Mouse (Mus musculus) midbrain, embryonic 11.5 days (tissue): Measurements from ENCODE around the gene Ostc. TPM values are rescaled to one million over a fixed set of nuclear protein-coding genes. Genes with fewer than 3 reads are reported as not detected.

ENCODE experiments used
- ATAC-seq: fragments of 200-750 bp; cut with Nextera tagmentation; 2 replicates; pipeline ENCODE4 v1.8.0; 2017; ENCODE audit warnings: moderate TSS enrichment, moderate library complexity; ENCODE audit not compliant: low FRiP score
- DNase-seq: peaks from one replicate; pipeline ENCODE4 v3.0.0; 2015; ENCODE audit warnings: low spot score; ENCODE audit errors: missing footprints
- H3K27ac ChIP-seq: fragments of 300-500 bp; sonication (generic); 2 replicates; pipeline ENCODE4 v1.5.1; 2014; ENCODE audit warnings: low read depth, low read length
- H3K27me3 ChIP-seq: fragments of 300-500 bp; sonication (generic); 2 replicates; pipeline ENCODE4 v1.6.1; 2014; ENCODE audit warnings: mild to moderate bottlenecking, low read length, moderate library complexity, mixed read lengths; ENCODE audit not compliant: control insufficient read depth, insufficient read depth
- H3K36me3 ChIP-seq: fragments of 300-500 bp; sonication (generic); 2 replicates; pipeline ENCODE4 v1.6.1; 2014; ENCODE audit warnings: mild to moderate bottlenecking, low read length, moderate library complexity, mixed read lengths; ENCODE audit not compliant: control insufficient read depth, insufficient read depth
- H3K4me1 ChIP-seq: fragments of 300-500 bp; sonication (generic); 2 replicates; pipeline ENCODE4 v1.6.1; 2014; ENCODE audit warnings: low read length; ENCODE audit not compliant: control insufficient read depth, insufficient read depth
- H3K4me2 ChIP-seq: fragments of 300-500 bp; sonication (generic); 2 replicates; pipeline ENCODE4 v1.6.1; 2014; ENCODE audit warnings: mild to moderate bottlenecking, moderate library complexity
- H3K4me3 ChIP-seq: fragments of 300-500 bp; sonication (generic); 2 replicates; pipeline ENCODE4 v1.5.1; 2014; ENCODE audit warnings: low read depth, low read length
- H3K9ac ChIP-seq: fragments of 300-500 bp; sonication (generic); 2 replicates; pipeline ENCODE4 v1.6.1; 2014; ENCODE audit warnings: low read length
- H3K9me3 ChIP-seq: fragments of 300-500 bp; sonication (generic); 2 replicates; pipeline ENCODE4 v1.6.1; 2016; ENCODE audit warnings: low read length; ENCODE audit not compliant: control insufficient read depth
- WGBS: fragments of 180-500 bp; shearing (Covaris S2); extraction: QIAGEN DNeasy Blood & Tissue Kit; methylation state at CpG from one replicate; pipeline ENCODE4 v1.1.7; 2014; 5-methylcytosine and 5-hydroxymethylcytosine counted together
- polyA plus RNA-seq: library from polyadenylated mRNA; unstranded; fragments of >200 nt; fragmentation: Nextera tagmentation; extraction: Ambion mirVana; gene quantifications from 2 replicates; pipeline ENCODE4 v1.2.1, GENCODE M21; 2014

Gene Ostc
- polyA plus RNA-seq: 323 and 331 TPM in 2 replicates

DNA sequence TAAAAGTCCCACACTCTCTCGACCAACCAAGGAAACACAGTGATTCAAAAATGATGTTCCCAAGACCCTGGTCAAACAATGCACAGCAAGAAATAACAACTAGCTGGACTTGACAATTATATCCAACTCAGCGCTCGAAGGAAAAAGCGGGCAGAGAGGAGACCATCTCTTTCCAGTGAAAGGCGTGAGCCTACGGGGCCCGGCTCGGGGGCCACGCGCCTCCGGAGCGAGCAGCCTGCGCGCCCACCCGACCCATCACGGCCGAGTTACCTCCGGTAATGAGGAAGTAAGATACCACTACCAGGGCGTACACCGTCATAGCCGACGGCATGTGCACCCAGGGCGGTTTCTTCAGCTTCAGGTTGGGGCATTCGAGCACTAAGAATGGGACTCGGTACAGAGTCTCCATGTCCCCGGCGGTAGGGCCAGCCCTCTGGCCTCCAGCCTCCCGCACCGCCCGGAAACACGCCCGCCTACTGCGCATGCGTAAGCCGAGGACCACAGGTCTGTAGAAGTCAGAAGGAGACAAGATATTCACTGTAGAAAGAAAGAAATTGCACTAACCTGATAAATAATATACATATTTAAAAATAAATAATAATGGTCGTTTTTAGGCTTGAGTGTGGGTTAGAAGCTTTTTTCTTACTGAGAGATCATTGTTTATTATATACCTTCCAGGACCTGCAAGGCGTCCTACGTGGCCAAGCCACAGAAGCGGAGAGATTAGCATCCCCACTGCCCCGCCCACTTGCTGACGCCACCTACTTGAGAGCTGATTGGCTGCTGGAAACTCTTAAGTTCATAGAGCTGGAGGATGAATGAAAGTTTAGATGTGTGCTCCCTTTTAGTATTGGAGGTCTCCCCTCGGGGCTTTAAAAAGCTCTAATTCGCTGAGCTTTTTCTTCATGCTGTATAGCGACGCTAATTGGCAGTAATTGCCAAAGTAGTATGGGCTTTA, at the start of gene Ostc:
Gene Ostc (minus strand): TSS at position 478 of the 958 bp plus-strand sequence.
- WGBS: under 1% methylated on average over 45 of the region's 45 CpGs
- peak within 1 kb of the TSS; percentile 80 for H3K4me2 ChIP-seq
- no peaks in the 10 kb centered on the region for H3K9me3 ChIP-seq
- no peaks in the 10 kb centered on the region for H3K36me3 ChIP-seq
- peak within 1 kb of the TSS; percentile 85 for H3K4me3 ChIP-seq
- peak within 1 kb of the TSS; percentile 90 for H3K9ac ChIP-seq
- peak; percentile 100 for DNase-seq
- peak within 1 kb of the TSS; percentile 52 for H3K27ac ChIP-seq
- H3K27me3 ChIP-seq: no peaks in the 10 kb centered on the region
- H3K4me1 ChIP-seq: peaks cover 14% of the 10 kb centered on the region
- peak; percentile 97 for ATAC-seq

DNA sequence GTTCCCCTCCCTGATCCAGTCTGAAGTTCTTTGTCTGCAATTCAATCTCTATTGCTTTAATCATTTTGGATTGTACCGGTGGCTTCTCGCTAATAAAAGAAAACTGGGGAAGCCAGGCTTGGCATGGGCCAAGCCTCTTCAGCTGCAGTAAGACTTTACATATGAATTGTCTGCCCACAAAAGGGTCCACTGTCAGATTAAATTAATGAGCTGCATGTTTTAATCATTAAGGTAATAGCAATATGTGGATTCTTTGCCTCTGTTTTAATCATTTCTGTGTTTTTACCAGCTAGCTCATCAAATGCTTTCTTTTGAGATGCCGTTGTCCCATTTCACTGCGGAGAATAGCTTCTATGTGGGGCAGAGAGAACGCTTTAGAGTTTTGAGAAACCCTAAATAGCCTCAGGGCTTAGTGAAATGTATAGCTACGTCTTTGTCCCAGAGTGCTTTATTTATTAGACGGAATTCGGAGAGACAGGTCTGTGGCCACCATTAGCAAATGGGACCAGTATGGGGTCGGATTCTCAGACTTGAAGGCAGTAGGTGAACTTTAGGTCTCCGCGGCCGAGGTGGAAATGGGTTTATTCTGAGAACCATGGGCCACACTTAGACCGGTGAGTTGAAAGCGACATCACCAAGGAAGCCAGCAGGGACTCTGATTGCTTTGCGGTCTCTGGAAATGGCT, 49.1 kb upstream of the Ostc start:
- WGBS: 59% methylated on average over 15 of the region's 15 CpGs
- Histone ChIP-seq H3K36me3 (no peaks in the 10 kb centered on the region), H3K27ac (peak overlapping the region; percentile 41), H3K4me1 (peaks cover 13% of the 10 kb centered on the region), H3K9ac (no peak overlapping the region), H3K9me3 (no peaks in the 10 kb centered on the region), H3K27me3 (no peaks in the 10 kb centered on the region), H3K4me2 (no peak overlapping the region), H3K4me3 (no peak overlapping the region)
- DNase-seq: peak; percentile 87
- ATAC-seq: peak; percentile 69

DNA sequence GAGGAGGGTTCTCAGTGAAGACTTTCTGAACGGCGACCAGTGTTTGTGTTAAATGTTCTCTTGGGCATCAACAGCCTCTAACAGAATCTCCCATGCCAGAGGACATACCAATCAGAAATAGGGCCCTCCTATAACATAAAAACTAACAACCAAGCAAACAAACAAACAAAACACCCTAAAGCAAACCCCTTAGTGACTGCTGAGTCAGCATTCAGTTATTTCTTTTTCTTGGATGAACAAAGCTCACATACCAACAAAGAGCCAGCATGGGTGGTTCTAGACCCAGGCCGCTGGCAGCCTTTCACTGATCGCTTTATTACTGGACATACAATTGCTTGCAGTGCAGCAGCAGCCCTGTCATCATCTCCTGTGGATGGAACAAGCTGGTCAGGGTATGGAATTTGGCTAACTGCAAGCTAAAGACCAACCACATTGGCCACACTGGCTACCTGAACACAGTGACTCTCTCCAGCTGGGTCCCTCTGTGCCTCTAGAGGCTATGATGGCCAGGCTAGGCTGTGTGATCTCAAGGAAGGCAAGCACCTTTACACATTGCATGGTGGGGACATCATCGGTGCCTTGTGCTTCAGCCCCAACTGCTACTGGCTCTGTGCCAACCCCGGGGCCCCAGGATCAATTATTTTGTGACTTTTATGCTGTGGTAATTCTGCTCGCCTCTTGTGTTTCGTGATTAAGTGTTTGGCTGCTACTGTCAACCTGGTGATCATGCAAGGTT, 48.0 kb upstream of the Ostc start:
- Histone ChIP-seq H3K36me3 (no peaks in the 10 kb centered on the region), H3K9me3 (no peaks in the 10 kb centered on the region), H3K9ac (no peak overlapping the region), H3K4me3 (no peak overlapping the region), H3K4me2 (no peak overlapping the region), H3K4me1 (peaks cover 13% of the 10 kb centered on the region), H3K27ac (peak overlapping the region; percentile 4), H3K27me3 (no peaks in the 10 kb centered on the region)
- DNase-seq (peak; percentile 88), ATAC-seq (peak; percentile 55; the same call in 1 of the 2 replicates)
- 88% methylated on average over 8 of the region's 8 CpGs for WGBS

DNA sequence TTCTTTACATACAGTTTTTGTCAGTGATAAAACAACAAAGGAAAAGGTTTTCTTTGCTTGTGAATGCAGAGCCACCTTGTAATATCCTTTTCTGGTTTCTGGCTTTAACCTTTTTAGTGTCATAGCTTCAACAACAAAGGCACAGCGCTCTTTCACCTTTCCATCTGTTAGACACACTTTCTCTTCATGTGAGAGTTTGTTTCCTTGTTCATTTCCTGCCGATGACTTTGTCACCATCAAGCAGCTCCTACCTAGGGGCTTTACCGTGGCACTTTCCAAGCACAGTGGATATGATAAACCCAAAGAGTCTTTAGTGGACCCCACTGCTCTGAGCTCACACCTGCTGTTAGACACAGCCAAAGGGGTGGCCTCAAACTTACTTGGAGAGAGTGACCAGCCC, 40.0 kb upstream of the Ostc start:
- no peak overlapping the region for H3K4me3 ChIP-seq
- no peak overlapping the region for H3K27ac ChIP-seq
- WGBS: 86% methylated on average over 3 of the region's 3 CpGs
- H3K4me1 ChIP-seq: peaks cover 9% of the 10 kb centered on the region
- no peak overlapping the region for H3K9ac ChIP-seq
- ATAC-seq: no peak
- no peaks in the 10 kb centered on the region for H3K36me3 ChIP-seq
- H3K27me3 ChIP-seq: no peaks in the 10 kb centered on the region
- no peak for DNase-seq
- H3K9me3 ChIP-seq: no peaks in the 10 kb centered on the region
- H3K4me2 ChIP-seq: no peak overlapping the region

DNA sequence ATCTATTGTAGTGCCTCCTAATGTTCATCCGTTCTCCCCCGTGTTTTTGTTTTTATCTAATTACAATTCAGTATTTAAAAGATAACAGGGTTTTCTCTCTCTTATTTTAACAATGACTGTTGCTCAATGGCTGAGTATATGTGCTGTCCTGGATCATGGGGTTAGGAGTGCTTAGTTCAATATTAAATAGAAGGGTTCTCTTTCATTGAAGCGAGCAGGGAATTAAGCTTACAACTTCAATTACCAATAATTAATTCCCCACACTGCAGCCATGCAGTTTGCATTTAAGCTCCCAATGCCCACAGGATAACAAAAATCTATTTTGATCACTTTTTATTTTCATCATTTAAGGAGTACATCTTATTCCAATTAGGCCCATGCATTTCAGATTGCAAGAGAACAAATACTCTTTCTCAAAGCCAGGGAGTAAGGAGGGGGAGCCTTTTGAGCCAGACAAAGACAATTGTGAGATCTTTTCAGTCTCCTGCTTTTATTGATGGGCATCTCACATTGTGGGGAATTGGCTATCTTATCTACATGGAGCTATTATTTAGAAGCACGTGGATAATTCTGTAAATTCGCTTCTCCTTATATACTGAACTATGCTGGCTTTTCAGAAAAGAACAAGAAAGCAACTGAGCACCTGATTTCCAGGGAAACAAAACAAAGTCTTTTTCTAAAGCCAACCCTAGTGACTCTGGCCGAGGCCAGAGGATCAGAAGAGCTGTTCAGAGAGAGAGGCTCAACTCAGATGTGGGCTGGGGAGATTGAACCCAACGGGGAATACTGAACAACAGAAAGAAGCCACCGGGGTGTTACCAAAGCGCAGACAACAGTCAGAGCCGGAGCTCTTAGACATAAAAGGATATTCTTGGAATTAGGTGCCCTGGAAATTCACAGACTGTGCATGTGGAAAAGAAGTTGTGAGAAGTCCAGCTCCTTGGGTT, 37.7 kb upstream of the Ostc start:
- WGBS: 36% methylated on average over 10 of the region's 10 CpGs
- DNase-seq: peak; percentile 69
- Histone ChIP-seq H3K4me2 (no peak overlapping the region), H3K4me1 (peaks cover 9% of the 10 kb centered on the region), H3K4me3 (no peak overlapping the region), H3K36me3 (no peaks in the 10 kb centered on the region), H3K27ac (0 out of 2 replicates have a peak overlapping the region, but pooled peaks have one; percentile 30), H3K27me3 (no peaks in the 10 kb centered on the region), H3K9me3 (no peaks in the 10 kb centered on the region), H3K9ac (peak overlapping the region; percentile 12; the same call in 1 of the 2 replicates)
- no peak for ATAC-seq

DNA sequence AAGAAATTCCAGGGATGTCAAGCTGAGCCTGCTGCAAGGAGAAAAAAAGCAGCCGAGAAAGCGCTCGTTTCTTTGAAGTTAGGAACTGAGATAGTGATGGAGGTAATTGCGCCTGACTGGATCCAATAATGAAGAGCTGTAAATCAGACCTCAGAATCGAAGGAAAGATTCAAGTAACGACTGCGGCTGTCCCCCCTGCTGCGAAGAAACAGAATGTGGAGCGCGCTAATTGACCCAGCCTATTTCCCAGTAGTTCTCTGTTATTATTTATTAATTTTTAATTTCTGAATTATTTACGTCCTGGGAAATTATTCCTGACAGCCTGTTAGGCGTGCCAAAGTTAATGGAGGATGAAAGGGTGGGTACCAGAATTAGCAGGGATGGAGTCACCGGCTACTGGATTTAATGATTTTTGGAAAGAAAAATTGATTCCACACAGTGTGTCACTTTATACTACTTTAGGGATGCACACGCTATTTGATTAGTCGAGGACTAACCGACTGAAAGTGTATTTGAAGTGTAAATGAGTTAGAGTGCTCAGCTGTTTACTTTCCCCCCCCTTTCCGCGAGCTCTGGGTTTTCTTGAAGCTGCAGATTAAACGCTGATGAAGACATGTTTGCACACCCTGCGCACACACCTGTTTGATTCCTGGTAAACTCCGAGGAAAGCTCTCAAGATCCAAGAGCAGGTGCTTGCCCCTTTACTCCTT, 28.6 kb upstream of the Ostc start:
- Histone ChIP-seq H3K4me2 (no peak overlapping the region), H3K4me1 (no peaks in the 10 kb centered on the region), H3K27ac (no peak overlapping the region), H3K36me3 (no peaks in the 10 kb centered on the region), H3K9ac (no peak overlapping the region), H3K4me3 (no peak overlapping the region), H3K27me3 (no peaks in the 10 kb centered on the region), H3K9me3 (no peaks in the 10 kb centered on the region)
- DNase-seq: no peak
- ATAC-seq: peak; percentile 44
- 60% methylated on average over 21 of the region's 21 CpGs for WGBS

DNA sequence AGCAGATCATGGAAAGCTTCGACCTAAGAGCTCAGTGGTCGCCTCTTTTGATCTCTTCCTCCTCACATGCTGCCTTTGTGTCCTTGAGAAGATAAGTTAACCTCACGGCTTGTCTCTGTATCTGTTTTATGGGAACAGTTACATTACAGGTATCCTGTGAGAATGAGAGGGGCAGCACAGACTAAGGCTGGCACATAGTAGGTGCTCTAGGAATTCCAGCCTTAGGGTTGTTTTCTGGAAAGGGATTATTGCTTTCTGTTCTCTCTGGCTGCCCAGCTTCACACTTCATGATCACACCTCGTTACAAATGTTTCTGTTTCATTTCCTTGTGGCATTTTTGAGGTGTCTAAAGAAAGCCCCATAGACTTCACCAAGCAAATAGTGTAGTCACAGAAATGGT, 27.5 kb upstream of the Ostc start:
- WGBS: 61% methylated on average over 4 of the region's 4 CpGs
- H3K4me1 ChIP-seq: no peaks in the 10 kb centered on the region
- H3K36me3 ChIP-seq: no peaks in the 10 kb centered on the region
- no peak overlapping the region for H3K4me2 ChIP-seq
- no peak overlapping the region for H3K9ac ChIP-seq
- ATAC-seq: no peak
- no peaks in the 10 kb centered on the region for H3K27me3 ChIP-seq
- no peaks in the 10 kb centered on the region for H3K9me3 ChIP-seq
- no peak overlapping the region for H3K27ac ChIP-seq
- DNase-seq: no peak
- no peak overlapping the region for H3K4me3 ChIP-seq
